Mouse (Mus musculus): ENCODE results near the gene Slc36a2. TPM values are rescaled to one million over a fixed set of nuclear protein-coding genes. Genes with fewer than 3 reads are reported as not detected.

The Slc36a2 gene
- total RNA-seq, 1 experiment from 2014 or later: 0.14 TPM

Other genes starting within 250 kb of the Slc36a2 start
- gene Tnip1, start 222.2 kb downstream of the Slc36a2 start, total RNA-seq (2017): 14.9 and 20.2 TPM in 2 replicates
- gene Anxa6, start 151.6 kb downstream of the Slc36a2 start, total RNA-seq (2017): 46.0 and 55.3 TPM in 2 replicates
- gene Ccdc69, start 106.9 kb downstream of the Slc36a2 start, total RNA-seq (2017): 24.3 and 26.6 TPM in 2 replicates
- 71.7 and 72.2 TPM in 2 replicates for gene Gm2a, start 87.0 kb downstream of the Slc36a2 start, total RNA-seq (2017)
- not detected in 2 replicates for gene Slc36a3, start 33.4 kb downstream of the Slc36a2 start, total RNA-seq (2017)
- gene Slc36a1, start 19.3 kb upstream of the Slc36a2 start, total RNA-seq (2017): 5.6 and 6.1 TPM in 2 replicates
- not detected in 2 replicates for gene Fat2, start 151.5 kb upstream of the Slc36a2 start, total RNA-seq (2017)
- not detected in 2 replicates for gene Sparc, start 238.1 kb upstream of the Slc36a2 start, total RNA-seq (2017)